17 mouse cellular contexts compared by ENCODE assay signal in the genomic region with DNA sequence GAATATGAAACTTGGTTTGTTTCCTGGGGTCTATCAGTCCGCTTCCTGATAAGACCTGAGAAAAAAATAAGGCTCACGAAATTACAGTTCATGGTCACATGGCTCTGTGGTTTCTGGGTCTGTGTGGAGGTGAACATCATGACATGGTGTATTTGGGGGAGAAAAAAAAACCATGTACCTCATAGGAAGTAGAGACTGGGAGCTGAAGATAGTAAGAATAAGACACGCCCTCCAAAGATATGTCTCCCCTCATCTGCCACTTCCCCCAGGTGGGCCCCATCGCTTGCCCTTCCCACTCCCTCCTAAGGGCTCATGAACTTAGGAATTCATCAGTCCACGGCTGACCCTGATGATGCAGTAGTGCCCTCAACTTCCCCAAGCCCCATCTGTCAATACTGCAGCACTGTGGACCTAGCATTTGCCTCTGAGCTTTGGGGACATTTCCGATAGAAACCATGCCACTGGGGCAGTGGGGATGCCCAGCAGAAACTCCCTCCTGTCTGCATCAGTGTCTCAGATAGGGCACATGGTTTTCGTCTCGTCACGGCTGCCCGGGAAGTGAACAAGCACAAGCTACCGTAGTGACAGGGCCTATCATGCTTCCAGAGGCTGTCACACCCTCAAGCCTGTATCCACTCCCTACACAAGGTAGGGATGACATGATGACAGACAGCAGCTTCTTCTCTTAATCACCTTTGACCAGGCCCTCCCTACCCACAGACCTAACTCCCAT. TPM values are rescaled to one million over a fixed set of nuclear protein-coding genes. Genes with fewer than 3 reads are reported as not detected.
DNase-seq lines count a peak whose midpoint lies in the region; ATAC-seq lines count a peak whose summit lies in the region.
"Had no signal": no experiment of that assay in that cellular context is flagged by ENCODE, and none has a peak within 500 bp of the region (broad histone marks: within the 10 kb centered on the region; RNA-seq: fewer than 3 reads in every experiment).

No protein-coding gene starts in this region.

- no peak overlapping the region for H3K4me2 ChIP-seq in limb, embryonic 11.5 days (ENCODE audit: low read depth, severe bottlenecking)
- peak overlapping the region; percentile 59 for H3K4me2 ChIP-seq in liver, embryonic 16.5 days (ENCODE audit: low read depth, low read length)
- H3K4me2 ChIP-seq: forebrain, embryonic 15.5 days; limb, embryonic 15.5 days; midbrain, embryonic 13.5 days; neural tube, embryonic 12.5 days had no signal

- peaks cover 68% of the 10 kb centered on the region for H3K4me1 ChIP-seq in heart, embryonic 10.5 days
- H3K4me1 ChIP-seq in limb, embryonic 11.5 days (ENCODE audit: control insufficient read depth, insufficient read depth, low read length), result no peaks in the 10 kb centered on the region
- peaks cover 13% of the 10 kb centered on the region; the same call in 1 of the 2 replicates for H3K4me1 ChIP-seq in limb, embryonic 10.5 days
- H3K4me1 ChIP-seq in liver, embryonic 16.5 days (ENCODE audit: control insufficient read depth, low read depth, low read length), result peaks cover 75% of the 10 kb centered on the region

- DNase-seq in heart, embryonic 10.5 days (ENCODE audit: low spot score), result peak; percentile 93
- DNase-seq in heart, postnatal 36 days, result no peak
- DNase-seq in limb, embryonic 11.5 days (ENCODE audit: low spot score), result no peak
- DNase-seq in limb, embryonic 10.5 days (ENCODE audit: low spot score), result no peak
- DNase-seq in right cerebral cortex, postnatal 14 days, result no peak
- DNase-seq in gastrocnemius, postnatal 14 days, result no peak
- DNase-seq: embryo, embryonic 11 days; heart, adult 2 months; kidney, adult 9 months; layer of hippocampus, postnatal 36 days; thymus, adult 18-20 months had no signal

- peak overlapping the region; percentile 91 for H3K27ac ChIP-seq in heart, embryonic 10.5 days
- no peak overlapping the region for H3K27ac ChIP-seq in limb, embryonic 11.5 days (replicated peaks; ENCODE audit: low read depth, low read length)
- H3K27ac ChIP-seq in limb, embryonic 10.5 days, result no peak overlapping the region
- peak overlapping the region; percentile 99 for H3K27ac ChIP-seq in liver, embryonic 16.5 days (ENCODE audit: low read length)
- H3K27ac ChIP-seq: forebrain, embryonic 15.5 days; neural tube, embryonic 12.5 days had no signal

- H3K36me3 ChIP-seq in heart, embryonic 10.5 days, result peaks cover 31% of the 10 kb centered on the region
- no peaks in the 10 kb centered on the region for H3K36me3 ChIP-seq in limb, embryonic 11.5 days (ENCODE audit: control insufficient read depth, insufficient read depth, low read length)
- H3K36me3 ChIP-seq in limb, embryonic 10.5 days, result no peaks in the 10 kb centered on the region
- H3K36me3 ChIP-seq in liver, embryonic 16.5 days (ENCODE audit: control insufficient read depth, insufficient read depth), result peaks cover 48% of the 10 kb centered on the region
- H3K36me3 ChIP-seq: forebrain, embryonic 15.5 days; limb, embryonic 15.5 days; midbrain, embryonic 13.5 days; neural tube, embryonic 12.5 days had no signal

- H3K9ac ChIP-seq in limb, embryonic 11.5 days (ENCODE audit: low read length), result no peak overlapping the region
- H3K9ac ChIP-seq in liver, embryonic 16.5 days (ENCODE audit: low read depth, low read length), result peak overlapping the region; percentile 59
- H3K9ac ChIP-seq: forebrain, embryonic 15.5 days; limb, embryonic 15.5 days; midbrain, embryonic 13.5 days; neural tube, embryonic 12.5 days had no signal

- H3K9me3 ChIP-seq in heart, embryonic 10.5 days, result no peaks in the 10 kb centered on the region
- H3K9me3 ChIP-seq in limb, embryonic 11.5 days (ENCODE audit: control insufficient read depth, low read length), result no peaks in the 10 kb centered on the region
- H3K9me3 ChIP-seq in limb, embryonic 10.5 days (replicated peaks), result no peaks in the 10 kb centered on the region
- no peaks in the 10 kb centered on the region for H3K9me3 ChIP-seq in liver, embryonic 16.5 days (replicated peaks; ENCODE audit: control insufficient read depth, low read length)
- H3K9me3 ChIP-seq: forebrain, embryonic 15.5 days; limb, embryonic 15.5 days; midbrain, embryonic 13.5 days; neural tube, embryonic 12.5 days had no signal

- intact Hi-C loops in heart, postnatal 36 days (cut with DNase I), result no loop called here
- intact Hi-C loops in gastrocnemius, postnatal 14 days (cut with DNase I; ENCODE audit: low total_unique reads), result no loop called here

- no peaks in the 10 kb centered on the region for H3K27me3 ChIP-seq in heart, embryonic 10.5 days (ENCODE audit: insufficient read depth, poor library complexity, severe bottlenecking)
- no peaks in the 10 kb centered on the region for H3K27me3 ChIP-seq in limb, embryonic 11.5 days (ENCODE audit: control insufficient read depth, insufficient read depth, low read length)
- H3K27me3 ChIP-seq in limb, embryonic 10.5 days (ENCODE audit: low read depth, poor library complexity, severe bottlenecking), result no peaks in the 10 kb centered on the region
- H3K27me3 ChIP-seq in liver, embryonic 16.5 days (ENCODE audit: control insufficient read depth, insufficient read depth, low read depth, low read length), result no peaks in the 10 kb centered on the region
- H3K27me3 ChIP-seq: forebrain, embryonic 15.5 days; limb, embryonic 15.5 days; midbrain, embryonic 13.5 days; neural tube, embryonic 12.5 days had no signal

- H3K4me3 ChIP-seq in heart, embryonic 10.5 days, result no peak overlapping the region
- H3K4me3 ChIP-seq in limb, embryonic 11.5 days (ENCODE audit: low read depth, low read length), result no peak overlapping the region
- no peak overlapping the region for H3K4me3 ChIP-seq in limb, embryonic 10.5 days
- peak overlapping the region; percentile 32 for H3K4me3 ChIP-seq in liver, embryonic 16.5 days (ENCODE audit: low read depth, low read length)
- H3K4me3 ChIP-seq: forebrain, embryonic 15.5 days; heart, adult 2 months; limb, embryonic 15.5 days; midbrain, embryonic 13.5 days; neural tube, embryonic 12.5 days had no signal

- 39% methylated on average over 11 of the region's 11 CpGs for WGBS in heart, embryonic 10.5 days
- 76% methylated on average over 11 of the region's 11 CpGs for WGBS in limb, embryonic 11.5 days
- 82% methylated on average over 11 of the region's 11 CpGs for WGBS in limb, embryonic 10.5 days
- 22% methylated on average over 11 of the region's 11 CpGs for WGBS in liver, embryonic 16.5 days (ENCODE audit: insufficient replicate concordance)

- peak; percentile 39; the same call in 1 of the 2 replicates for ATAC-seq in limb, embryonic 11.5 days (ENCODE audit: insufficient number of reproducible peaks, low FRiP score, low TSS enrichment, low read depth)
- ATAC-seq in common myeloid progenitor, adult 5-6 weeks (replicated peaks; ENCODE audit: low read depth, poor library complexity, severe bottlenecking), result peak; percentile 82
- ATAC-seq in liver, embryonic 16.5 days (ENCODE audit: low read depth), result peak; percentile 96
- ATAC-seq: forebrain, embryonic 15.5 days; midbrain, embryonic 13.5 days had no signal

RNA-seq across cellular contexts. Expression of gene Gmpr, which starts 20.2 kb away (rescaled TPM):
- polyA plus RNA-seq in heart, embryonic 10.5 days (2016; fragmentation: Nextera tagmentation; extraction: Ambion mirVana), result 133 and 207 TPM in 2 replicates
- 100 to 1,000 TPM; 174 to 188 TPM for total RNA-seq in heart, postnatal 36 days (2021)
- 19.9 and 23.6 TPM in 2 replicates for polyA plus RNA-seq in limb, embryonic 11.5 days (2014; fragmentation: Nextera tagmentation; extraction: Ambion mirVana)
- polyA plus RNA-seq in limb, embryonic 10.5 days (2016; fragmentation: Nextera tagmentation; extraction: Ambion mirVana), result 25.2 and 27.8 TPM in 2 replicates
- 18.5 and 20.1 TPM in 2 replicates for total RNA-seq in common myeloid progenitor, adult 5-6 weeks (2017)
- polyA plus RNA-seq in liver, embryonic 16.5 days (2015; fragmentation: Nextera tagmentation; extraction: Ambion mirVana), result 212 and 220 TPM in 2 replicates
- 100 to 1,000 TPM; 135 to 147 TPM for total RNA-seq in gastrocnemius, postnatal 14 days (2021)

Comparison
In these comparisons a context has a peak if more than half of its experiments do, and no peak if none do; other contexts are left out.
1. H3K27ac ChIP-seq: peak in heart, embryonic 10.5 days (single experiment) and liver, embryonic 16.5 days (single experiment); none in limb, embryonic 11.5 days (single experiment) and limb, embryonic 10.5 days (single experiment).
2. ATAC-seq: peak in every context shown above with its lines; median percentile 96 in liver, embryonic 16.5 days; 82 in common myeloid progenitor, adult 5-6 weeks; 39 in limb, embryonic 11.5 days.